Mouse (Mus musculus) hindbrain, embryonic 12.5 days (tissue): ENCODE results near the gene Ednra. TPM values are rescaled to one million over a fixed set of nuclear protein-coding genes. Genes with fewer than 3 reads are reported as not detected.
A peak's percentile ranks its signal among the peaks of the same experiment; 100 is the strongest.

Experiments
- ATAC-seq: fragments of 200-750 bp; cut with Nextera tagmentation; 2 replicates; pipeline ENCODE4 v1.8.0; 2017; ENCODE audit warnings: moderate TSS enrichment; ENCODE audit not compliant: low FRiP score
- H3K27ac ChIP-seq: fragments of 300-500 bp; sonication (generic); 2 replicates; pipeline ENCODE4 v1.5.1; 2016; ENCODE audit warnings: mild to moderate bottlenecking
- H3K27me3 ChIP-seq: fragments of 300-500 bp; sonication (generic); 2 replicates; pipeline ENCODE4 v1.6.1; 2016; ENCODE audit warnings: mild to moderate bottlenecking
- H3K36me3 ChIP-seq: fragments of 300-500 bp; sonication (generic); 2 replicates; pipeline ENCODE4 v1.6.1; 2016; ENCODE audit warnings: mild to moderate bottlenecking
- H3K4me1 ChIP-seq: fragments of 300-500 bp; sonication (generic); 2 replicates; pipeline ENCODE4 v1.6.1; 2016
- H3K4me2 ChIP-seq: fragments of 300-500 bp; sonication (generic); replicated peaks from 2 replicates; pipeline ENCODE4 v1.6.1; 2016; ENCODE audit warnings: mild to moderate bottlenecking
- H3K4me3 ChIP-seq: fragments of 300-500 bp; sonication (generic); 2 replicates; pipeline ENCODE4 v1.5.1; 2016; ENCODE audit warnings: mild to moderate bottlenecking
- H3K9ac ChIP-seq: fragments of 300-500 bp; sonication (generic); 2 replicates; pipeline ENCODE4 v1.6.1; 2016; ENCODE audit warnings: mild to moderate bottlenecking, moderate library complexity
- H3K9me3 ChIP-seq: fragments of 300-500 bp; sonication (generic); replicated peaks from 2 replicates; pipeline ENCODE4 v1.6.1; 2016; ENCODE audit warnings: mild to moderate bottlenecking
- WGBS: fragments of 180-500 bp; shearing (Covaris S2); methylation state at CpG from one replicate; pipeline ENCODE4 v1.1.7; 2016; 5-methylcytosine and 5-hydroxymethylcytosine counted together
- polyA plus RNA-seq: library from polyadenylated mRNA; unstranded; fragments of >200 nt; fragmentation: Nextera tagmentation; extraction: Ambion mirVana; gene quantifications from 2 replicates; pipeline ENCODE4 v1.2.1, GENCODE M21; 2016

The Ednra gene
- 22.5 and 25.3 TPM in 2 replicates for polyA plus RNA-seq

DNA sequence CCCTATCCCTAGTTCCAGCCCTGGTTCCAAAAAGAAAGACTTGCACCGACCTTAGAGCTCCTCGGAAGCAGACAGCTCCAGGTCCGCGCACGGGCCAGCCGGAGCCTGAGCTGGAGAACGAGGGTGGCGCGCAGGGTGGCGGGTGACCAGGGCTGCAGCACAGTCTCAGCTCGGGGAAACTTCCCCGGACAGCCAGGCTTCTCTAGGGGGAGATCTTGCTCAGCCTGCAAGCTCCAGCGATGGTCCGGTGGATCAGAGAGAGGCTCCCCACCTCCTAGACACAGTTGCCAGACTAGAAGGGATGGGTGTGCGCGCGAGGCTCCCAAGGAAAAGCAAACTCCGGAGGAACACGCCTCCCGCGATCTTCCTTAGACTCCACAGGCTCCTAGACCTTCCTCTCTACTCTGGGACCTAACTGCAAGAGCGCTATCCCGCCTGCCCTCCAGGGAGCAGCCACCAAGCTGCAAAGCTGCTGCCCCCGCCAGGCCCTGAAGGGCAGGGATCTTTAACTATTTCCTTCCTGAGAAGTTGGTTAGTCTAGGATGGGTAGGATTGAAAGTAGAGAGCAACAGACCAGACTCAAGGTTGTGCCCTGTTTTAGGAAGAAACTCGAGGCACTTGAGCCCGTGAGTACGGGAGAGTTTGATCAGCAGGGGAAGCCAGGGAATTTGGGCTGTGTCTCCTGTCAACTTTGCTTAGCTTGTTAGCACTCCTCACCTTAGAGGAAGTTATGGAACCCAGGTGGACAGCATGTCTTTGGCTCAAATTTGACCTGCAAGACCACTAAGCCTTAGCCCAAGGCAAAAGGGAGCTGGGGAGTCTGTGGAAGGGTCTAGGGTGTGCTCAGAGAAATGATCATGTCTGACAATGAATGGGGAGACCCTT, at the start of gene Ednra:
Gene Ednra, minus strand, starts transcription at position 419 of the 885 bp plus-strand sequence.
- Histone ChIP-seq H3K4me2 (peak within 1 kb of the TSS; percentile 88), H3K36me3 (no peaks in the 10 kb centered on the region)
- WGBS: 2% methylated on average over 27 of the region's 27 CpGs

DNA sequence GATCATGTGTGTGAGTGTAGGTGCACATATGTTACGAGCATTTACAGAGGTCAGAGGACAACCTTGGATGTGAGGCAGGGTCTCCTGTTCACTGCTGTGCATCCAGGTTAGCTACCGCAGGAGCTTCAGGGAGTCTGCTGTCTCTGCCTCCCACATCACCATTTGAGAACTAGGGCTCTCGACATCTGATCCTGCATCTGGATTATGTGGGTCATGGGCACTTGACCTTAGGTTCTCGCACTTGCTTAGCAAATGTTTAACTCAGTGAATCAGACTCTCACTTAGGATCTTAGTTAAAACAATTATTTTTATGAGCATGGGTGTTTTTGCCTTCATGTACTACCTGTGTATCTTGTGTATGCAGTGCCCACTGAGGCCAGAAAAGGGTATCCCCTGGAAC, 49.6 kb upstream of the Ednra start:
- Histone ChIP-seq H3K4me1 (no peaks in the 10 kb centered on the region), H3K4me3 (no peak overlapping the region), H3K36me3 (no peaks in the 10 kb centered on the region), H3K9ac (no peak overlapping the region), H3K27ac (no peak overlapping the region), H3K4me2 (no peak overlapping the region), H3K9me3 (no peaks in the 10 kb centered on the region), H3K27me3 (no peaks in the 10 kb centered on the region)
- 65% methylated on average over 4 of the region's 4 CpGs for WGBS
- ATAC-seq: no peak

More for the DNA sequence above, at the start of gene Ednra:
- peak; percentile 90 for ATAC-seq
- 0 out of 2 replicates have a peak, but pooled peaks cover 3% of the 10 kb centered on the region for H3K27me3 ChIP-seq
- peak within 1 kb of the TSS; percentile 51 for H3K4me3 ChIP-seq
- peak within 1 kb of the TSS; percentile 80 for H3K27ac ChIP-seq
- peak within 1 kb of the TSS; percentile 61 for H3K9ac ChIP-seq
- H3K4me1 ChIP-seq: peaks cover 10% of the 10 kb centered on the region
- H3K9me3 ChIP-seq: no peaks in the 10 kb centered on the region

DNA sequence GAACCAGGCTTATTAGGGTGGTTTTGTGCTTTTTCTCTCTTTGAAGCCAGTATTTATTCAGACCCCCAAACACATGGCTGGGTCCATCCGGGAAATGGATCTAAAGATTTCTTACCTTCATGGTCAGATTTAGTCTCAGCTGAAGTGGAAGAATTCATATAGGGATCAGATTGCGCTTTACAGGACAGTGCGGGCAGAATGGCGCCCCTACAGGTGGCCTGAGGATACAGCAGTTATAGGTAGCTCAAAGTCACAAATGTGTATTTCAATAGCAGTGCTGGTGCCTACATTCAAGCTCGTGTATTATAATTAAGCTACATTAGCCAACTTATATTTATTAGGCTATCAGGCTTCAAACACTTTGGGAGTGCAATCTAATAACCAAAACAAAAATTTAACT, 49.0 kb upstream of the Ednra start:
- no peak overlapping the region for H3K9ac ChIP-seq
- H3K4me1 ChIP-seq: no peaks in the 10 kb centered on the region
- H3K27me3 ChIP-seq: no peaks in the 10 kb centered on the region
- H3K27ac ChIP-seq: no peak overlapping the region
- H3K36me3 ChIP-seq: no peaks in the 10 kb centered on the region
- H3K9me3 ChIP-seq: no peaks in the 10 kb centered on the region
- no peak overlapping the region for H3K4me2 ChIP-seq
- H3K4me3 ChIP-seq: no peak overlapping the region
- WGBS: 75% methylated on average over 5 of the region's 5 CpGs
- no peak for ATAC-seq

DNA sequence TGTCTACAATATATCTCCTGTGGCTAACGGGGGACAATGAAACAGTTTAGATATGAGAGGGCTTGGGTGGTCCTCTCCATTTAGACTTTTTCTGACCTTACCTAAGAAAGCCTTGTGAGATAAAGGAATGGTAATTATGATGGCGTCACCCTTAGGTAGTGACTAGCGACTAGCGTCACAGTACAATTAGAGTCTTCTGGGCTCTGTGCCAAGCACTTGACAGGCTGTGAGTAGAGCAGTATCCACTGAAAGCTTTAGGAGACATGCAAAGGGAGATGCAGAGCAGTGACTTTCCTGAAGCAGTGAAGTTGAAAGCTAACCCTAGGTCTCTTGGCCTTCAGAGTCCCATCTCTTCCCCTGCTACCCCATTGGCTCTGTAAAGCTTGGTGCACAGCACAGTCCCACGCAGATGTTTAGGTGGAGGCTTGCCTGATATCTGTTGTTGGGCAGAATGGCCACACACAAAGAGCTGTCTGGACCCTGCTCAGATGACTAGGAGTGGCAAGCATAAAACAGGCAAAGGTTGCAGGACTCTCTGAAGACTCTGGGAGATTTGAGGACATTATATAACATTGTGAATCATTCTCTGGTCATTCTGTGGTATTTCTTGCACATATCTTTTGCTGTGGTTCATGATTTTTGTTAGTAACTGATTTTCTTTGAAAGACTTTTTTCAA, 48.1 kb upstream of the Ednra start:
- Histone ChIP-seq H3K4me2 (no peak overlapping the region), H3K9ac (no peak overlapping the region), H3K36me3 (no peaks in the 10 kb centered on the region), H3K27ac (no peak overlapping the region), H3K27me3 (no peaks in the 10 kb centered on the region), H3K4me1 (no peaks in the 10 kb centered on the region), H3K4me3 (no peak overlapping the region), H3K9me3 (no peaks in the 10 kb centered on the region)
- 62% methylated on average over 5 of the region's 5 CpGs for WGBS
- peak; percentile 63; the same call in 1 of the 2 replicates for ATAC-seq

DNA sequence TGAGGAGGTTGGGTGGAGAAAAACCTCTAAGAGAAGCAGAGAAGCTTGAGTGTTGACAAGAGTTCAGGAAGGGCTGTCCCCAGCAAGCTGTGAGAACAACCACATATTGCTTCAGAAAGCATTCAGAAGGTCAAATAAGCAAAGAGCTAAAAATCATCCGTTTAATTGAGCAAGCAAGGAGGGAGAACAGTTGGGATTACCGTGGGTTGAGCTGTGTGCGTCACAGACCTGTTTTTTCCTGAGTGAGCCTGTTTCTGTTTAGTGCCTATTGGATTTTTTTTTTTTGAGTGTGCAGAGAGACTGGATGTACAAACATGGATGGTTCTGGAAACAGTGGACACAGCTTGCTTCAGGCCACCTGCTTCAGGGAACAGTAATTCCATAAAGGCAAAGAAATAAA, 46.7 kb upstream of the Ednra start:
- no peaks in the 10 kb centered on the region for H3K9me3 ChIP-seq
- no peak overlapping the region for H3K9ac ChIP-seq
- no peak overlapping the region for H3K4me2 ChIP-seq
- no peak overlapping the region for H3K27ac ChIP-seq
- H3K36me3 ChIP-seq: no peaks in the 10 kb centered on the region
- no peak for ATAC-seq
- no peaks in the 10 kb centered on the region for H3K27me3 ChIP-seq
- H3K4me3 ChIP-seq: no peak overlapping the region
- 71% methylated on average over 3 of the region's 3 CpGs for WGBS
- H3K4me1 ChIP-seq: no peaks in the 10 kb centered on the region

DNA sequence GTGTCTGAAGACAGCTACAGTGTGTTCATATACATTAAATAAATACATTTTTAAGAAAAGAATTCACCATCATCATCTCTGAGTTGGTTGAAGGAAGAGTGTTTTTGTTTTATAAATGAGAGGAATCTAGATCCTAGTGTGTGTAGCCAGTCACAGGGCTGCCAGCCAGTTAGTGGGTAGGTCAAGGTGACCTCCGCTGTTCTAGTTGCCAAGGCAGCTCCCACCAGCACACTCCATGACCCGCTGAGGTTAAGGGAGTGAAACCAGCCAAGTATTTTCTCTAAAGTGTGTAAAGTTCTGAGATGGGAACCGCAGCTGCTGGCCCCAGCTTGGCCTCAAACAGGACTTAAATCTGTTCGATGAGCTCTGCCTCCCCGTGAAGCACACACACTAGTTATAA, 44.7 kb upstream of the Ednra start:
- H3K9ac ChIP-seq: no peak overlapping the region
- H3K4me3 ChIP-seq: no peak overlapping the region
- H3K4me1 ChIP-seq: no peaks in the 10 kb centered on the region
- no peak overlapping the region for H3K27ac ChIP-seq
- no peaks in the 10 kb centered on the region for H3K27me3 ChIP-seq
- ATAC-seq: no peak
- WGBS: 97% methylated on average over 5 of the region's 5 CpGs
- no peak overlapping the region for H3K4me2 ChIP-seq
- no peaks in the 10 kb centered on the region for H3K9me3 ChIP-seq
- no peaks in the 10 kb centered on the region for H3K36me3 ChIP-seq

DNA sequence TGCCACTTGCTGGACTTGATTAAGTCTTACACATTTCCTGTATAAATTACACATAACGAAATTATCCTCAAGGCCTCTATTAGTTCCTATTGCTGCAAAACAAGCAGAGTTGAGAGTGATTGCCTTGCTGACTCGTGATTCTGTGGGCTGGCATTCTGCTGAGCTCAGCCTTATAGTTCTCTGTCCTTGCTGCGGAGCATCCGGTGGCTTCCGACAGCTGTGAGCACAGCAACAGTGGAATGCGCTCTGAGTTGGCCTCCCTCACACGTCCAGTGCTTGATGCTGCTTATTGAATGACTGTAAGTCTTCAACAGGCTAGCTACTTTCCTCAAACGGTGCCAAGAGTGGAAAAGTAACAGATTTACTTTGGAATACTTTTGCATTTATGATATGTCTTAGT, 40.0 kb upstream of the Ednra start:
- H3K27me3 ChIP-seq: no peaks in the 10 kb centered on the region
- no peaks in the 10 kb centered on the region for H3K4me1 ChIP-seq
- H3K4me3 ChIP-seq: no peak overlapping the region
- no peak overlapping the region for H3K27ac ChIP-seq
- 69% methylated on average over 8 of the region's 8 CpGs for WGBS
- no peaks in the 10 kb centered on the region for H3K36me3 ChIP-seq
- ATAC-seq: no peak
- no peaks in the 10 kb centered on the region for H3K9me3 ChIP-seq
- H3K4me2 ChIP-seq: no peak overlapping the region
- H3K9ac ChIP-seq: no peak overlapping the region

DNA sequence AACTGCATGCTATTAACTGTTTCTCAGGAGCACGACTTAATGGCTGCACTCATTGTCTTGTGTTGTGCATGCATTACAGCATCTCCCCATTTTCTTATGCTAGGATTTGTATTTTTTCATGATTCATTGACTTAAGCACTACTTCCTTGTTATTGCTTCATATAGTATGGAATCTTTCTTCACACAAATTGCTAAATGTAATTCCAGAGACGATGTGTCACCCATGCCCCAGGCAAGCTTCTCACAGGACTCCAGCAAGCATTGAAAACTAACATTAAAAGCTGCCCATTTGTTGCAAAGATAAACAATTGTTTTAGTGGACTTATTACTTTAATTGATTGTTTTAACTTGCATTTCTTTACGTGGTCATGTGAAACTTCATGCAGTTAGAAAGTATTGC, 38.7 kb upstream of the Ednra start:
- 83% methylated on average over 3 of the region's 3 CpGs for WGBS

DNA sequence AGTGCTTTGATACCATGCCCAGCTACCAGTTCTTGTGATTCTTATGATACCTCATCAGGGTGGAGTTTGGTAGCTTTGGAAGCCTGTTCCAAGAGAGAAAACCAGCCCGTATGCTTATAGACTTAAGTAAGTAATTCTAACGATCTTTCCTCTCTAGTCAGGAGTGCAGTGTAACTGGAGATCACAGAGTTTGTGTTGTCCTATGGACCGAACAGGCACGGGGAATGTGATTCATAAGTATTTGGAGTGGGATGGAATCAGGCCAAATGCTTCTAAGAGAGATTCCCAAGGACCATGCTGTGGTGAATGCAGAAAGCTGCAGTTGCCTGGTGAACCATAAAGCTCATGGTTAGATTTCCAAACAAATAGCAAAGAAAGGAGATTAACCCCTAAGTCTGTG, 31.2 kb upstream of the Ednra start:
- WGBS: 61% methylated on average over 4 of the region's 4 CpGs
- H3K4me2 ChIP-seq: no peak overlapping the region
- no peak for ATAC-seq

More for the DNA sequence above, 38.7 kb upstream of the Ednra start:
- H3K4me3 ChIP-seq: no peak overlapping the region
- no peak overlapping the region for H3K9ac ChIP-seq
- no peaks in the 10 kb centered on the region for H3K36me3 ChIP-seq
- ATAC-seq: no peak
- no peaks in the 10 kb centered on the region for H3K27me3 ChIP-seq
- no peaks in the 10 kb centered on the region for H3K9me3 ChIP-seq
- no peak overlapping the region for H3K4me2 ChIP-seq
- no peaks in the 10 kb centered on the region for H3K4me1 ChIP-seq
- no peak overlapping the region for H3K27ac ChIP-seq

DNA sequence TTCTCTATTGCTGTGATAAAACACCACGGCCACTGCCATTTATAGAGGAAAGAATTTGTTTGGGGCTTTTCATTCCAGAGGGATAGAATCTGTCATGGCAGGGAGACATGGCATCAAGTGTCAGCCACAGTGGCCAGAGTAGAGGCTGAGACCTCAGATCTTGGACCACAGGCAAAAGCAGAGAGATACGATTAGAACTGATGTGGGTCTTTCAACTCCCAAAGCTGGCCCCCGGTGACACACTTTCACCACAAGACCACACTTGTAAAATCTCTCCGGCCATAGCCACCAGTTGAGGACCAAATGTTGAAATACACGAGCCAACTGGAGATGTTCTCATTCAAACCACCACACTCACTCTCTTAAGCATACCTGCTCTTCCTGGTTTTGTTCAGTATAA, 29.5 kb upstream of the Ednra start:
- 86% methylated on average over 5 of the region's 5 CpGs for WGBS
- no peak overlapping the region for H3K4me3 ChIP-seq
- no peaks in the 10 kb centered on the region for H3K36me3 ChIP-seq
- no peak overlapping the region for H3K9ac ChIP-seq
- H3K27ac ChIP-seq: no peak overlapping the region
- H3K4me2 ChIP-seq: no peak overlapping the region
- no peaks in the 10 kb centered on the region for H3K4me1 ChIP-seq
- H3K9me3 ChIP-seq: no peaks in the 10 kb centered on the region
- no peak for ATAC-seq
- no peaks in the 10 kb centered on the region for H3K27me3 ChIP-seq

More for the DNA sequence above, 31.2 kb upstream of the Ednra start:
- Histone ChIP-seq H3K4me3 (no peak overlapping the region), H3K27ac (no peak overlapping the region), H3K27me3 (no peaks in the 10 kb centered on the region), H3K9ac (no peak overlapping the region), H3K4me1 (no peaks in the 10 kb centered on the region), H3K9me3 (no peaks in the 10 kb centered on the region), H3K36me3 (no peaks in the 10 kb centered on the region)

DNA sequence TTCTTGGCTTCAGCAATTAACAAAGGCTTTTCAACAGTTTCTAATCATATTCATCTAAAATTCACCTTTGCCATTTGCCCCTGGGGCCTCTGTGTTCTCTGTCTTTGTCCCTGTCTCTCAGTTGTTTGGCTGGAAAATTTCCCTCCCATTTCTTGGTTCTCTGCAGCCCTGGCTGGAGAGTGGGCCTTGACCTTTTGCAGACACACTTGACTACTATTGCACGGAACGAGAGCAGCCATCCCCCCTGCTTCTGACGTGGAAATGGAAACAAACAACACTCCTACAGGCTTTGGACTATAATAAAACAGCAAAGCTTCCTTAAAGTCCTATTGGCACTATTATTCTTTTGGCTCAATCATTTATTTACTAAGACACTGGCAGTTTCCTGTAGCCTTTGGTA, 27.8 kb upstream of the Ednra start:
- H3K27me3 ChIP-seq: no peaks in the 10 kb centered on the region
- H3K36me3 ChIP-seq: no peaks in the 10 kb centered on the region
- H3K4me3 ChIP-seq: no peak overlapping the region
- H3K9me3 ChIP-seq: no peaks in the 10 kb centered on the region
- H3K27ac ChIP-seq: no peak overlapping the region
- WGBS: 68% methylated on average over 3 of the region's 3 CpGs
- ATAC-seq: no peak
- no peak overlapping the region for H3K9ac ChIP-seq
- H3K4me2 ChIP-seq: no peak overlapping the region
- no peaks in the 10 kb centered on the region for H3K4me1 ChIP-seq

DNA sequence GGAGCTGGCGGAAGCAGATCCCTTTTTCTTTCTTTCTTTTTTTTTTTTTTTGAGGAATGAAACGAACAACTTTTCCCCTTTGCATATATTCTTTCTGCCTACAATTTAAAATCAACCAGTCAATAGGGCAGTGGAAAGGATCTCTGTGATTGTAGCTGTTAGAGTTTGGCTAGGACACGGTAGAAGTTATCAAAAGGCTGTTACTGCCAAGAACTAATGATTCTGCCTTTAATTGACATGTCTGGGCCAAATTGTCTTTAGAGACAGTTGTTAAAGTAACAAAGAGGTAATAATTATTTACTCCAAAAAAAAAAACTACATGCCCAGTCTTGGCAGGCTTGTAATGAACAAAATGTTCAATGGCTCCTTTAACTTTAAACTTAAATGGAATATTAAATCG, 26.1 kb upstream of the Ednra start:
- Histone ChIP-seq H3K9ac (no peak overlapping the region), H3K4me2 (no peak overlapping the region), H3K36me3 (no peaks in the 10 kb centered on the region), H3K9me3 (no peaks in the 10 kb centered on the region), H3K4me1 (no peaks in the 10 kb centered on the region), H3K4me3 (no peak overlapping the region), H3K27me3 (no peaks in the 10 kb centered on the region), H3K27ac (no peak overlapping the region)
- 79% methylated on average over 4 of the region's 4 CpGs for WGBS
- ATAC-seq: no peak
